Mouse (Mus musculus): Measurements from ENCODE around the gene Hist1h4k.

Hist1h4k gene

GRCm38 (mm10) chr13:21718381-21719080 lies 31.8 kb downstream of the Hist1h4k start:
- no peak for DNase-seq (ENCODE audit: low spot score in 2 of 2)

- peak; percentile 90 to 95 for DNase-seq (ENCODE audit: low spot score in 2 of 2)
Measured at GRCm38 (mm10) chr13:21717397-21718357, 32.6 kb downstream of the Hist1h4k start, which contains the start of gene Hist1h3h. Hist1h3h (plus strand) TSS chr13:21717659.

GRCm38 (mm10) chr13:21716540-21717391 lies 33.5 kb downstream of the Hist1h4k start:
- peak; percentile 13 to 33 for DNase-seq (ENCODE audit: low spot score in 2 of 2)

GRCm38 (mm10) chr13:21715864-21716539 lies 34.3 kb downstream of the Hist1h4k start, which contains the start of the genes Hist1h2bl and Hist1h2ai:
Hist1h2bl (minus strand) TSS chr13:21716143.
Hist1h2ai (plus strand) TSS chr13:21716422.
- peak; percentile 84 to 95 for DNase-seq (ENCODE audit: low spot score in 2 of 2)

- peak in 1 of 2 experiments; percentile 11 for DNase-seq (ENCODE audit: low spot score in 2 of 2)
Measured at GRCm38 (mm10) chr13:21715131-21715863, 35.0 kb downstream of the Hist1h4k start.

- peak; percentile 49 to 83 for DNase-seq (ENCODE audit: low spot score in 2 of 2)
Measured at GRCm38 (mm10) chr13:21714725-21715124, 35.6 kb downstream of the Hist1h4k start.

GRCm38 (mm10) chr13:21711698-21712097 lies 38.6 kb downstream of the Hist1h4k start:
- DNase-seq (ENCODE audit: low spot score in 2 of 2) = no peak

GRCm38 (mm10) chr13:21710821-21711525 lies 39.3 kb downstream of the Hist1h4k start:
- DNase-seq (ENCODE audit: low spot score in 2 of 2) = peak; percentile 87 to 89

GRCm38 (mm10) chr13:21710031-21710711 lies 40.1 kb downstream of the Hist1h4k start:
- peak; percentile 92 to 93 for DNase-seq (ENCODE audit: low spot score in 2 of 2)

GRCm38 (mm10) chr13:21706669-21707068 lies 43.6 kb downstream of the Hist1h4k start:
- no peak for DNase-seq (ENCODE audit: low spot score in 2 of 2)
